Mouse (Mus musculus) heart, adult 10 weeks (tissue): ENCODE results near the gene Fam199x. TPM values are rescaled to one million over a fixed set of nuclear protein-coding genes. Genes with fewer than 3 reads are reported as not detected.

Experiments used
- polyA plus RNA-seq: library from polyadenylated mRNA; stranded (reverse); fragments of 350-450 nt; fragmentation: Illumina TruSeq; extraction: RNeasy Lipid Tissue Mini Kit (QIAGEN cat#74804); gene quantifications from one replicate; pipeline ENCODE4 v1.2.3, GENCODE M21; 2014; ENCODE audit warnings: low read depth, low replicate concordance

The Fam199x gene
- polyA plus RNA-seq = 2.7 TPM

GRCm38 (mm10) chrX:137049425-137050225 is at the start of gene Fam199x:
Gene Fam199x (plus strand): TSS chrX:137049594.

GRCm38 (mm10) chrX:137038000-137038483 is 11.4 kb upstream of the Fam199x start, which contains the start of gene Slc25a53:
Gene Slc25a53 (minus strand): TSS chrX:137038302.

GRCm38 (mm10) chrX:137121718-137122117 is 72.3 kb downstream of the Fam199x start, which contains the start of gene Esx1:
Gene Esx1 (minus strand): TSS chrX:137122083.

Other genes starting within 250 kb of the Fam199x start
- 6.7 TPM for gene Plp1, start 226.9 kb upstream of the Fam199x start, polyA plus RNA-seq
- gene Rab9b, start 180.8 kb upstream of the Fam199x start, polyA plus RNA-seq = 0.21 TPM
- not detected for gene H2bfm, start 122.3 kb upstream of the Fam199x start, polyA plus RNA-seq
- not detected for gene Tmsb15b2, start 74.1 kb upstream of the Fam199x start, polyA plus RNA-seq
- not detected for gene Tmsb15l, start 72.7 kb upstream of the Fam199x start, polyA plus RNA-seq
- gene Tmsb15b1, start 72.7 kb upstream of the Fam199x start, polyA plus RNA-seq = not detected
- gene Zcchc18, start 56.4 kb upstream of the Fam199x start, polyA plus RNA-seq = 0.31 TPM
- 0.99 TPM for gene Slc25a53, start 11.3 kb upstream of the Fam199x start, polyA plus RNA-seq
- gene Esx1, start 72.5 kb downstream of the Fam199x start, polyA plus RNA-seq = not detected